Mouse (Mus musculus): Measurements from ENCODE around the gene Gm4869. TPM values are rescaled to one million over a fixed set of nuclear protein-coding genes. Genes with fewer than 3 reads are reported as not detected.
A peak's percentile ranks its signal among the peaks of the same experiment; 100 is the strongest.

Gene Gm4869
- 0.05 TPM in 1 of 2 replicates, not detected in the other for polyA plus RNA-seq (2016; fragmentation: Nextera tagmentation; extraction: Ambion mirVana)

DNA sequence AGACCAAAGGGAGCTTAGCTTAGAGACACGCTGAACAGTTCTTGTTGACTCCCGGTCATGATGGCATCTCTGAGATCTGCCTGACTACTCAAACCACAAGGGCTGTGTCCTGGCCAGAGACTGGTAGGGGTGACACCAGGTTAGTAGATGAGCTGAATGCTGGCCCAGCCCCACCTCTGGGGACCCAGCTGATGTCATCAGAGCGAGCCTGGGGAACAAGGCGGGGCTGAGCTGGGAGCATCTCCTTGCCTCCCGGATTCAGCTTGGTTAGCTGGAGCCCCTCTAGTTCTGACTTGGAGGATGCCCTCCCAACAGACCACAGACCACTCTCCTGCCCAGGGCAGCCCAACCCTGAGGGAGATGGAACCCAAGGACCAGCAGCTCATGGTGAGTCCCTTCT is at the start of gene Gm4869:
Gene Gm4869, plus strand, starts transcription at position 301 of the 400 bp plus-strand sequence.
- H3K4me3 ChIP-seq = no peak within 1 kb of the TSS
- no peak within 1 kb of the TSS for H3K27ac ChIP-seq
- 87% methylated on average over 5 of the region's 5 CpGs for WGBS
- no peak for ATAC-seq (ENCODE audit: insufficient number of reproducible peaks, insufficient read depth, low FRiP score, low TSS enrichment)
- no peaks in the 10 kb centered on the region for H3K4me1 ChIP-seq
- no peaks in the 10 kb centered on the region for H3K27me3 ChIP-seq
- no peak within 1 kb of the TSS for H3K9ac ChIP-seq
- H3K36me3 ChIP-seq = peaks cover 54% of the 10 kb centered on the region
- no peak within 1 kb of the TSS for H3K4me2 ChIP-seq (replicated peaks)
- no peaks in the 10 kb centered on the region for H3K9me3 ChIP-seq

DNA sequence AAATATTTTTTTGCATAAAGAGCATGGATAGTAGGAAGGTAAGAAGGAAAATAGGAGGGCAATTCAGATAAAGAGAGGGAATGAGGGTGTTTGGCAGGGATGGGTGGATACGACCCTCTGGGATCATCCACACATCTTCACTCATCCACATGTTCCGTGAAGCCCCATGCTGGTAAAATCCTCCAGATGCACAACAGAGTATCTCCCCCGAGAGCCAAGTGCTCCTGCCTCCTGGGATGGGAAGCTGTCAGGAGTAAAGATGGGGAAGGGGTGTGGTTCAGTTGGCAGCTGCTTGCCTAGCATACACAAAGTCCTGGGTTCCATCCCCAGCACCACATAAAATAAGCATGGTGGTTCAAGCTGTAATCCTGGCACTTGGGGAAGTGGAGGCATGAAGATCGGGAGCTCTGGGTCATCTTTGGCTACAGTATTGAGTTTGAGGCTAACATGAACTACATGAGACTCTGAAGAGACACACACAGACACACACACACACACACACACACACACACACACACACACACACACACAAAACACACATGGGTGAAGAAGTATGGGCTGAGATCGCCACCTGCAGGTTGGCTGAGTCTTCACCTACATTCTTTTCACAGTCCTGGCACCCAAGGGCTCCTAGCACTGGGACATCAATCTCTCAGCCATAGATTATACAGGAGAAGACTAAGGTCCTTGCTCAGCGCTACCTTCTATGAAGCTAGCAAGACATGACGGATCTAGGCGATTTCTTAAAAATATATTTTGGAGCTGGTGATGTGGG is 49.1 kb upstream of the Gm4869 start:
- H3K36me3 ChIP-seq = no peaks in the 10 kb centered on the region
- H3K9me3 ChIP-seq = no peaks in the 10 kb centered on the region
- H3K9ac ChIP-seq = no peak overlapping the region
- no peaks in the 10 kb centered on the region for H3K27me3 ChIP-seq
- no peak overlapping the region for H3K4me2 ChIP-seq (replicated peaks)
- H3K27ac ChIP-seq = no peak overlapping the region
- whole genome bisulfite sequencing = 68% methylated on average over 8 of the region's 8 CpGs
- H3K4me1 ChIP-seq = no peaks in the 10 kb centered on the region
- H3K4me3 ChIP-seq = no peak overlapping the region
- ATAC-seq (ENCODE audit: insufficient number of reproducible peaks, insufficient read depth, low FRiP score, low TSS enrichment) = no peak

- ATAC-seq (ENCODE audit: insufficient number of reproducible peaks, insufficient read depth, low FRiP score, low TSS enrichment) = no peak
- Histone ChIP-seq H3K36me3 (no peaks in the 10 kb centered on the region), H3K9ac (no peak overlapping the region), H3K4me1 (no peaks in the 10 kb centered on the region), H3K9me3 (no peaks in the 10 kb centered on the region; the same call in 1 of the 2 replicates), H3K27me3 (no peaks in the 10 kb centered on the region), H3K4me2 (replicated peaks) (no peak overlapping the region), H3K4me3 (no peak overlapping the region), H3K27ac (no peak overlapping the region)
- WGBS = 86% methylated on average over 4 of the region's 4 CpGs
These were observed 42.7 kb upstream of the Gm4869 start for GRCm38 (mm10) chr5:140402640-140403270.

DNA sequence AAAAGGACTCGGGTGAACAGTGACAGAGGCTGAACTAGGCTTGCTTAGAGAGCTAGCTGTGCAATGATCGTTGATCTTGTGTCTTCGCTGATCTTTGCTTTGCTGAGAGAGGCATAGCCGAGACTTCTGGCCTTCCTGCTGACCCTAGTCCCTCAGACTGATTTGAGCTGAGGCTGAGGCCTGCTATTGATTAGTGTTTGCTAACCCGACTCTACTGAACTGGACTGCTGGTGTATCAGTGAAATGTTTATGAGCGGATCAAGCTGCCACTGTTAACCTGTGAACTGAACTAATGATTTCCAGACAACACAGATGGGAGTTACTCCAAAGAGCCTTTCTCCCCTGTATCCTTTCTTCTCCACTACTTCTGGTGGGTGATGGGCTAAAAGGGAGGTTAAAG is 40.3 kb upstream of the Gm4869 start:
- no peak overlapping the region for H3K4me2 ChIP-seq (replicated peaks)
- H3K36me3 ChIP-seq = no peaks in the 10 kb centered on the region
- no peaks in the 10 kb centered on the region; the same call in 1 of the 2 replicates for H3K9me3 ChIP-seq
- no peak overlapping the region for H3K4me3 ChIP-seq
- no peaks in the 10 kb centered on the region for H3K27me3 ChIP-seq
- H3K9ac ChIP-seq = no peak overlapping the region
- ATAC-seq (ENCODE audit: insufficient number of reproducible peaks, insufficient read depth, low FRiP score, low TSS enrichment) = no peak
- H3K27ac ChIP-seq = no peak overlapping the region
- WGBS = 32% methylated on average over 6 of the region's 6 CpGs
- H3K4me1 ChIP-seq = no peaks in the 10 kb centered on the region

GRCm38 (mm10) chr5:140406666-140407065 is 38.8 kb upstream of the Gm4869 start:
- Histone ChIP-seq H3K9me3 (no peaks in the 10 kb centered on the region; the same call in 1 of the 2 replicates), H3K4me1 (no peaks in the 10 kb centered on the region), H3K4me3 (no peak overlapping the region), H3K27me3 (no peaks in the 10 kb centered on the region), H3K9ac (no peak overlapping the region), H3K36me3 (no peaks in the 10 kb centered on the region), H3K27ac (no peak overlapping the region), H3K4me2 (replicated peaks) (no peak overlapping the region)
- no peak for ATAC-seq (ENCODE audit: insufficient number of reproducible peaks, insufficient read depth, low FRiP score, low TSS enrichment)
- WGBS = 55% methylated on average over 6 of the region's 6 CpGs

DNA sequence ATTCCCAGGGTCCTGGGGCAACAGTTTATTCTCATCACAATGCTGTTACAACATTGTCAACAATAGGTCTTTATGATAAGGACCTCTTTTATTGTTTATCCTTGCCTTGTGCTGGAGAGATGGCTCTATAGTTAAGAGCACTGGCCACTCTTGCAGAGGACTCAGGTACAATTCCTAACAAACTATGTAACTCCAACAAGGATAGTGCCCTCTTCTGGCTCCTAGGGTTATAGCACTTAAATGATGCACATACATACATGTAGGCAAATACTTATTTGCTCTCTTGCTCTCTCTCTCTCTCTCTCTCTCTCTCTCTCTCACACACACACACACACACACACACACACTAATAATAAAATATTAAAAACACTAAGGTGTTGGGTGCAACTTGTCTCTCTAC is 36.6 kb upstream of the Gm4869 start:
- Histone ChIP-seq H3K9ac (no peak overlapping the region), H3K4me3 (no peak overlapping the region), H3K36me3 (no peaks in the 10 kb centered on the region), H3K9me3 (no peaks in the 10 kb centered on the region; the same call in 1 of the 2 replicates), H3K27me3 (no peaks in the 10 kb centered on the region), H3K4me2 (replicated peaks) (no peak overlapping the region), H3K27ac (no peak overlapping the region), H3K4me1 (no peaks in the 10 kb centered on the region)
- ATAC-seq (ENCODE audit: insufficient number of reproducible peaks, insufficient read depth, low FRiP score, low TSS enrichment) = no peak

- no peaks in the 10 kb centered on the region for H3K36me3 ChIP-seq
- ATAC-seq (ENCODE audit: insufficient number of reproducible peaks, insufficient read depth, low FRiP score, low TSS enrichment) = no peak
These were observed 34.1 kb upstream of the Gm4869 start for GRCm38 (mm10) chr5:140411339-140411738.

DNA sequence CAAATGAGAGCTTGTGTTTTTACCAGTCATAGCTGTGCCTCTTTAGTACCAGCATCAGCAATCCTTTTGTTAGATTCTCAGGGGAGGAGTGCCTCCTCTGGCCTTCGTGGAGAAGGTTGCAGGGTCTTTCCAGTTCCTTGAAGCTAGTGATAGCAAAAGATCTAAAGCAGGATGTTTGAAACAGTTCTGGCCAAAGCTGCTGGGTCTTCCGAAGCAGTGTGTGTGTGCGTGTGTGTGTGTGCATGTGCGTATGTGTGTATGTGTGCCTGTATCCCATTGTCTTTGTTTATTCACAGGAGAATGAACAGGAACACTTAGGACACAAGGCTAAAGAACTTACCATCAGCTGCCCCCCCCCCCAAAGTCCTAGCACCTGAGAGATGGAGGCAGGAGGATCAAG is 30.8 kb upstream of the Gm4869 start:
- no peak for ATAC-seq (ENCODE audit: insufficient number of reproducible peaks, insufficient read depth, low FRiP score, low TSS enrichment)
- Histone ChIP-seq H3K4me1 (no peaks in the 10 kb centered on the region), H3K27me3 (no peaks in the 10 kb centered on the region), H3K9ac (no peak overlapping the region), H3K4me3 (no peak overlapping the region), H3K27ac (no peak overlapping the region), H3K9me3 (no peaks in the 10 kb centered on the region), H3K36me3 (no peaks in the 10 kb centered on the region), H3K4me2 (replicated peaks) (no peak overlapping the region)
- 63% methylated on average over 4 of the region's 4 CpGs for WGBS

More at GRCm38 (mm10) chr5:140411339-140411738, 34.1 kb upstream of the Gm4869 start:
- H3K9me3 ChIP-seq = no peaks in the 10 kb centered on the region
- no peak overlapping the region for H3K9ac ChIP-seq
- no peaks in the 10 kb centered on the region for H3K27me3 ChIP-seq
- H3K27ac ChIP-seq = no peak overlapping the region
- WGBS = 35% methylated on average over 8 of the region's 8 CpGs
- H3K4me1 ChIP-seq = no peaks in the 10 kb centered on the region
- H3K4me2 ChIP-seq (replicated peaks) = no peak overlapping the region
- no peak overlapping the region for H3K4me3 ChIP-seq

GRCm38 (mm10) chr5:140418106-140418488 is 27.3 kb upstream of the Gm4869 start:
- H3K36me3 ChIP-seq = peaks cover 3% of the 10 kb centered on the region
- peak overlapping the region; percentile 98 for H3K27ac ChIP-seq
- peak overlapping the region; percentile 75 for H3K9ac ChIP-seq
- H3K27me3 ChIP-seq = no peaks in the 10 kb centered on the region
- no peak for ATAC-seq (ENCODE audit: insufficient number of reproducible peaks, insufficient read depth, low FRiP score, low TSS enrichment)
- no peaks in the 10 kb centered on the region for H3K9me3 ChIP-seq
- 1% methylated on average over 12 of the region's 12 CpGs for WGBS
- H3K4me3 ChIP-seq = peak overlapping the region; percentile 66
- H3K4me1 ChIP-seq = peaks cover 13% of the 10 kb centered on the region
- H3K4me2 ChIP-seq (replicated peaks) = peak overlapping the region; percentile 57

- H3K4me3 ChIP-seq = peak within 1 kb of the TSS; percentile 93
- H3K4me1 ChIP-seq = peaks cover 13% of the 10 kb centered on the region
- H3K9ac ChIP-seq = peak within 1 kb of the TSS; percentile 93
- H3K36me3 ChIP-seq = peaks cover 9% of the 10 kb centered on the region
- no peaks in the 10 kb centered on the region for H3K9me3 ChIP-seq
- H3K27ac ChIP-seq = peak within 1 kb of the TSS; percentile 98
- peak within 1 kb of the TSS; percentile 70 for H3K4me2 ChIP-seq (replicated peaks)
- peak; percentile 88 for ATAC-seq (ENCODE audit: insufficient number of reproducible peaks, insufficient read depth, low FRiP score, low TSS enrichment)
- under 1% methylated on average over 65 of the region's 65 CpGs for WGBS
- no peaks in the 10 kb centered on the region for H3K27me3 ChIP-seq
These were observed 26.7 kb upstream of the Gm4869 start, which contains the start of gene Eif3b for GRCm38 (mm10) chr5:140418489-140419441. TSS of gene Eif3b (plus strand) at chr5:140419328.

DNA sequence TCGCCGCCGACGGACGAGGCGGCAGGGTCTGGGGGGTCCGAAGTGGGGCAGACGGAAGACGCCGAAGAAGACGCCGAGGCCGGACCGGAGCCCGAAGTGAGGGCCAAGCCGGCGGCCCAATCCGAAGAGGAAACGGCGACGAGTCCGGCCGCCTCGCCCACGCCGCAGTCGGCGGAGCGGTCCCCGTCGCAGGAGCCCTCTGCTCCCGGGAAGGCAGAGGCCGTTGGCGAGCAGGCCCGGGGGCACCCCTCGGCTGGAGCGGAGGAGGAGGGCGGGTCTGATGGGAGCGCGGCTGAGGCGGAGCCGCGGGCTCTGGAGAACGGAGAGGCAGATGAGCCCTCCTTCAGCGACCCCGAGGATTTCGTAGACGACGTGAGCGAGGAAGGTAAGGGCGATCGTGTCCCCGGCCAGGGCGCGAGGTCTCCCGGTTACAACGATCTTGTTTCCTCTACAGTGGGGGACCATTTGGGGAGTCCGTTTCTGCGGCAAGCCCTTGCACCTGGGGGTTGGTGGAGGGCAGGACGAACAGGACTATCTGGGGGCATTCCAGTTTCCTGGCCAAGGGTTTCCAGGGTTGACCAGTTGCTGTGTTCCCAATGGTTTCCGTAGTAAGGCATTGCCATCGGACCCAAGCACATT is 25.9 kb upstream of the Gm4869 start:
- Histone ChIP-seq H3K4me3 (peak overlapping the region; percentile 93), H3K27ac (peak overlapping the region; percentile 78), H3K27me3 (no peaks in the 10 kb centered on the region), H3K4me1 (peaks cover 13% of the 10 kb centered on the region), H3K36me3 (peaks cover 9% of the 10 kb centered on the region), H3K9me3 (no peaks in the 10 kb centered on the region), H3K4me2 (replicated peaks) (peak overlapping the region; percentile 70), H3K9ac (peak overlapping the region; percentile 93)
- ATAC-seq (ENCODE audit: insufficient number of reproducible peaks, insufficient read depth, low FRiP score, low TSS enrichment) = no peak
- WGBS = under 1% methylated on average over 62 of the region's 62 CpGs
